Mouse (Mus musculus): ENCODE measurements around the gene Baz2b.

GRCm38 (mm10) chr2:60205795-60206194 is 3.8 kb downstream of the Baz2b start:
- no peak for TF ChIP-seq POLR2A (IDR thresholded peaks at IDR 0.05; ENCODE audit: borderline replicate concordance, insufficient read depth, low read length)
- TF ChIP-seq CTCF (IDR thresholded peaks at IDR 0.05; ENCODE audit: borderline replicate concordance, insufficient read depth, low read depth, low read length) = no peak
